ENCODE assay signal across 35 mouse cellular contexts in the genomic region with DNA sequence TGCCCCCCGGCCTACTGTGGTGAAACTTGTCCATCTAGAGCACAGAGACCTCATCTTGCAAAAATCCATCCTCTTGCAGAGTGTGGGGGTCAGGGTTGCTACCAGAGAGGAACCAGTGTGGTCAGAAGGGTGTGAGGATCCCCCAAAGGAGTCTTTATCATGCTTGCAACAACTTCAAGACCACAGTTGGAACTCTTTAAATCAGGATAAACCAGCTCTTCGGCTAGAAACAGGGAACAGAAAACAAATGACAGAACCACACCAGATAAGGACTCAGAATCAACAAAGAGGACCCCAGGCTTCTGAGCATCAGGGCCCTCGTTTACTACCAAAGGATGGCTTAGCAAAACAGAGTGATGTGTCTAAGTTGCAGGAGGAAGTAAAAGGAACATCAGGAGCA. TPM values are rescaled to one million over a fixed set of nuclear protein-coding genes. Genes with fewer than 3 reads are reported as not detected.
"Had no signal": no experiment of that assay in that cellular context is flagged by ENCODE, and none has a peak within 500 bp of the region (broad histone marks: within the 10 kb centered on the region; RNA-seq: fewer than 3 reads in every experiment).

No protein-coding gene starts in this region.

- H3K9ac ChIP-seq: heart, embryonic 12.5 days; heart, embryonic 13.5 days; heart, embryonic 15.5 days; hindbrain, embryonic 12.5 days; hindbrain, embryonic 13.5 days; hindbrain, embryonic 14.5 days; hindbrain, embryonic 15.5 days; intestine, embryonic 15.5 days; kidney, embryonic 15.5 days had no signal

- H3K9me3 ChIP-seq: heart, embryonic 12.5 days; heart, embryonic 13.5 days; heart, embryonic 15.5 days; hindbrain, embryonic 10.5 days; hindbrain, embryonic 12.5 days; hindbrain, embryonic 13.5 days; hindbrain, embryonic 15.5 days; intestine, embryonic 15.5 days; kidney, embryonic 15.5 days had no signal

- H3K4me3 ChIP-seq: heart, embryonic 12.5 days; heart, embryonic 13.5 days; heart, embryonic 15.5 days; hindbrain, embryonic 10.5 days; hindbrain, embryonic 12.5 days; hindbrain, embryonic 13.5 days; hindbrain, embryonic 15.5 days; intestine, embryonic 15.5 days; kidney, embryonic 15.5 days; layer of hippocampus, adult 2 months; left cerebral cortex, adult 2 months had no signal

- ATAC-seq: hindbrain, embryonic 16.5 days; hindbrain, postnatal 0 days; inflammation-experienced regulatory T-cells, adult 6 months; intestine, embryonic 15.5 days; intestine, embryonic 16.5 days; intestine, postnatal 0 days had no signal

- H3K36me3 ChIP-seq: heart, embryonic 12.5 days; heart, embryonic 13.5 days; heart, embryonic 15.5 days; hindbrain, embryonic 10.5 days; hindbrain, embryonic 12.5 days; hindbrain, embryonic 15.5 days; intestine, embryonic 15.5 days; kidney, embryonic 15.5 days had no signal

- H3K4me1 ChIP-seq: heart, embryonic 13.5 days; hindbrain, embryonic 10.5 days; hindbrain, embryonic 12.5 days; hindbrain, embryonic 13.5 days; hindbrain, embryonic 15.5 days; intestine, embryonic 15.5 days; kidney, embryonic 15.5 days had no signal

- H3K4me2 ChIP-seq: heart, embryonic 11.5 days; heart, embryonic 12.5 days; heart, embryonic 13.5 days; heart, embryonic 15.5 days; hindbrain, embryonic 12.5 days; hindbrain, embryonic 13.5 days; hindbrain, embryonic 14.5 days; hindbrain, embryonic 15.5 days; intestine, embryonic 15.5 days; kidney, embryonic 15.5 days had no signal

- H3K27me3 ChIP-seq: heart, embryonic 12.5 days; heart, embryonic 13.5 days; heart, embryonic 15.5 days; hindbrain, embryonic 12.5 days; hindbrain, embryonic 13.5 days; hindbrain, embryonic 15.5 days; intestine, embryonic 15.5 days; kidney, embryonic 15.5 days had no signal

- H3K27ac ChIP-seq: heart, embryonic 13.5 days; heart, embryonic 15.5 days; hindbrain, embryonic 10.5 days; hindbrain, embryonic 12.5 days; hindbrain, embryonic 13.5 days; hindbrain, embryonic 14.5 days; hindbrain, embryonic 15.5 days; hindbrain, postnatal 0 days; intestine, embryonic 15.5 days; kidney, embryonic 15.5 days; kidney, postnatal 0 days; layer of hippocampus, adult 2 months; left cerebral cortex, adult 2 months had no signal

- DNase-seq: heart, postnatal 10 days; heart, postnatal 14 days; heart, postnatal 36 days; heart, postnatal 4 days; kidney, adult 11 months; kidney, adult 18-20 months; kidney, adult 2 months; kidney, adult 8-10 months; kidney, adult 9 months; kidney, postnatal 10 days; kidney, postnatal 14 days; kidney, postnatal 25 days; kidney, postnatal 36 days; kidney, postnatal 4 days; layer of hippocampus, adult 9-11 months; layer of hippocampus, postnatal 36 days had no signal

RNA-seq across cellular contexts. Expression of a gene that starts 50.5 kb away (rescaled TPM):
- polyA plus RNA-seq: heart, embryonic 12.5 days; inflammation-experienced regulatory T-cells, adult 6 months had no signal
